Mouse (Mus musculus) heart, postnatal 0 days (tissue): ENCODE measurements around the gene Apln. TPM values are rescaled to one million over a fixed set of nuclear protein-coding genes. Genes with fewer than 3 reads are reported as not detected.

Experiments used
- ATAC-seq: fragments of 200-750 bp; cut with Nextera tagmentation; 2 replicates; pipeline ENCODE4 v1.8.0; 2017; ENCODE audit warnings: low read depth, moderate number of reproducible peaks, moderate library complexity; ENCODE audit not compliant: insufficient read depth
- DNase-seq: peaks from one replicate; pipeline ENCODE4 v3.0.0-alpha.2; 2016; ENCODE audit warnings: low spot score
- H3K27ac ChIP-seq: fragments of 300-500 bp; sonication (generic); 2 replicates; pipeline ENCODE4 v1.5.1; 2014; ENCODE audit warnings: low read depth, mild to moderate bottlenecking
- H3K27me3 ChIP-seq: fragments of 300-500 bp; sonication (generic); 2 replicates; pipeline ENCODE4 v1.6.1; 2014; ENCODE audit warnings: low read length, mixed read lengths; ENCODE audit not compliant: control insufficient read depth, insufficient read depth
- H3K36me3 ChIP-seq: fragments of 300-500 bp; sonication (generic); replicated peaks from 2 replicates; pipeline ENCODE4 v1.6.1; 2014; ENCODE audit warnings: low read length, mixed read lengths; ENCODE audit not compliant: control insufficient read depth, insufficient read depth
- H3K4me1 ChIP-seq: fragments of 300-500 bp; sonication (generic); 2 replicates; pipeline ENCODE4 v1.6.1; 2014; ENCODE audit warnings: antibody characterized with exemption; ENCODE audit not compliant: control insufficient read depth, insufficient read depth
- H3K4me2 ChIP-seq: fragments of 300-500 bp; sonication (generic); 2 replicates; pipeline ENCODE4 v1.6.1; 2014; ENCODE audit warnings: low read depth, mild to moderate bottlenecking, low read length, moderate library complexity
- H3K4me3 ChIP-seq: fragments of 300-500 bp; sonication (generic); 2 replicates; pipeline ENCODE4 v1.5.1; 2014; ENCODE audit warnings: low read depth, low read length
- H3K9ac ChIP-seq: fragments of 300-500 bp; sonication (generic); replicated peaks from 2 replicates; pipeline ENCODE4 v1.6.1; 2014; ENCODE audit warnings: low read depth, low read length, mixed read lengths
- H3K9me3 ChIP-seq: fragments of 300-500 bp; sonication (generic); replicated peaks from 2 replicates; pipeline ENCODE4 v1.6.1; 2016; ENCODE audit warnings: low read length; ENCODE audit not compliant: control insufficient read depth
- CTCF ChIP-seq: IDR thresholded peaks from 2 replicates; pipeline ENCODE4 v1.5.1; 2016; ENCODE audit warnings: antibody characterized with exemption, control low read depth, low read depth
- EP300 ChIP-seq: IDR thresholded peaks from 2 replicates; pipeline ENCODE4 v1.6.1; 2016; ENCODE audit warnings: antibody characterized with exemption, low read depth
- WGBS: fragments of 180-500 bp; shearing (Covaris S2); extraction: QIAGEN DNeasy Blood & Tissue Kit; methylation state at CpG from one replicate; pipeline ENCODE4 v1.1.7; 2014; 5-methylcytosine and 5-hydroxymethylcytosine counted together
- polyA plus RNA-seq: library from polyadenylated mRNA; unstranded; fragments of >200 nt; fragmentation: Nextera tagmentation; extraction: Ambion mirVana; gene quantifications from 2 replicates; pipeline ENCODE4 v1.2.1, GENCODE M21; 2015
- total RNA-seq: library from RNA; depleted of rRNA; stranded (reverse); fragments of >200 nt; gene quantifications from 2 replicates; pipeline ENCODE4 v1.2.3, GENCODE M21; 2014; ENCODE audit warnings: low replicate concordance

Apln gene
- total and polyA plus RNA-seq, 2 experiments from 2014 or later = 7.6 to 18.6 TPM

DNA sequence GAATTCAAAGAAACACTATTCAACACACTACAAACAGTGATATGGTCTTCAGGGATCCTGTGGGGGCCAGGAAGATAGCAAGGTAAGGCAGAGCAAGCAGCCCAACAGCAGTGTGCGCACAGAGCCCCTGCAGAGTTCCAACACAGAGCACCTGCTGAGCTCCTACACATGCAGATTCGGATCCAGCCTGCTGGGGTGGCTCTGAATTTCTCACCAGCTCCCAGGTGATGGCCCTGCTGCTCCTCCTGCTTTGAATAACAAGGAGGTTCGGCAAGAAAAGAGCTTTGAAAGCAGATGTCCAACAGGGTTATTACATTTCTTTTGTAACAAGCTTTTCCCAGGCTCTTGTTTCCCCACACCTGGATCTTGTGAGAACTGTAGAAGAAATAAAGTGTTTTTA lies 37.3 kb upstream of the Apln start:
- H3K9me3 ChIP-seq = no peaks in the 10 kb centered on the region
- H3K4me2 ChIP-seq = no peak overlapping the region
- WGBS = 33% methylated on average over 3 of the region's 3 CpGs

DNA sequence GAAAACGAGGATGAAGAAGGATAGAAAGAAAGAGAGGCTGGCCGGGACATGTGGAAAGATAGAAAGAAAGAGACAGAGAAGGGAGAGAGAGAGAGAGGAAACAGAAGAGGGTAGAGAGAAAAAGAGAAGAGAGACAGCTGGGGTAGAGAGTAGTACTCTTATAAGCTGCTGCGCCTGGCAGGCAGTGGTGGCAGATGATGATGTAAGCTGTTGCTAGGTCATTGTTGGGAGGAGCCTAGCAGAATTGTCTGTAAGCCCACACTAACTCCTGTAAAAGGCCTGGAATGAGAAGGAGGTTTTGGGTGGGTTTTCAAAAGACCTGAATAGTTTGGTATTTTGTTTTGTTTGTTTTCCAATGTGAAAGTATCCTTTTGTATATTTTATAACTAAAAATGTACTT lies 32.2 kb upstream of the Apln start:
- DNase-seq (no peak), ATAC-seq (no peak)
- H3K9me3 ChIP-seq = no peaks in the 10 kb centered on the region
- 68% methylated on average over 3 of the region's 3 CpGs for WGBS
- H3K4me1 ChIP-seq = no peaks in the 10 kb centered on the region
- TF ChIP-seq CTCF (no peak), EP300 (no peak)
- H3K27ac ChIP-seq = no peak overlapping the region
- no peaks in the 10 kb centered on the region for H3K27me3 ChIP-seq
- H3K36me3 ChIP-seq = no peaks in the 10 kb centered on the region
- no peak overlapping the region for H3K4me3 ChIP-seq
- H3K9ac ChIP-seq = no peak overlapping the region
- H3K4me2 ChIP-seq = no peak overlapping the region

More for the DNA sequence above, 37.3 kb upstream of the Apln start:
- H3K9ac ChIP-seq = no peak overlapping the region
- TF ChIP-seq CTCF (no peak), EP300 (no peak)
- H3K4me3 ChIP-seq = no peak overlapping the region
- H3K27me3 ChIP-seq = no peaks in the 10 kb centered on the region
- H3K36me3 ChIP-seq = no peaks in the 10 kb centered on the region
- DNase-seq = no peak
- H3K27ac ChIP-seq = no peak overlapping the region
- no peaks in the 10 kb centered on the region for H3K4me1 ChIP-seq
- no peak for ATAC-seq

DNA sequence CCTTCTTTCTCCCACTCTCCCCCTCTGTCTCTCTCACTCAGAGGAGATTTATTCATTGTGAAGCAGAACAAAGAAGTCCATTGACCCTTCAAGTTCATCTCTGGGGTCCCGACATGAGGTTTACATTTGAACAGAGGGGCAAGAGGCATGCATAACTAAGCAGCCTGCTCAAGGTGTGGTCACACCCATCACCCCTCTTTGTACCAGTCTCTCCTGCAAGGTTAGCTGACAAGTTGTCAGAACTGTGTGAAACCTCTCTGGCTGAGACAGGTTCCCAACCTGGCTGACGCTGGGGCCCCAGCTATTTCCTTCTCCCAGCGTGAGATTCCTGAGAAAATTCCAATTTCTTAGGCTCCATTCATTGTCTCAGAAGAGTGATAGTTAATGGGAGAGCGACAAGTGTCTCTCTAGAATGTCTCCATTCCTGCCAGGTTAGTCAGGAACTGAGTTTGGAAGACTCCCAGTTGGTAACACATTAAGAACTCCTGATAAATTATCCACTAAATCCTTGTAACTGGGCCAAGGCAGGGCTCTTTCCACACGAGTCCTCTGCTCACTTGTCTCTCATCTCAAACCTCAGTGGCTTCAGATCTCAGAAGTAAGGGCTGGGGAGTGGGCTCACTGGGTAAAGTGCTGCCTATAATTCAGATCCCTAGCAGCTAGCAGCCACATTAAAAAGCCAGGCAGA lies 29.7 kb upstream of the Apln start:
- 38% methylated on average over 5 of the region's 5 CpGs for WGBS
- H3K9ac ChIP-seq = no peak overlapping the region
- TF ChIP-seq CTCF (no peak), EP300 (no peak)
- no peaks in the 10 kb centered on the region for H3K9me3 ChIP-seq
- H3K4me1 ChIP-seq = no peaks in the 10 kb centered on the region
- H3K27me3 ChIP-seq = no peaks in the 10 kb centered on the region
- no peak overlapping the region for H3K4me3 ChIP-seq
- H3K27ac ChIP-seq = no peak overlapping the region
- DNase-seq (no peak), ATAC-seq (no peak)
- H3K36me3 ChIP-seq = no peaks in the 10 kb centered on the region
- H3K4me2 ChIP-seq = no peak overlapping the region

DNA sequence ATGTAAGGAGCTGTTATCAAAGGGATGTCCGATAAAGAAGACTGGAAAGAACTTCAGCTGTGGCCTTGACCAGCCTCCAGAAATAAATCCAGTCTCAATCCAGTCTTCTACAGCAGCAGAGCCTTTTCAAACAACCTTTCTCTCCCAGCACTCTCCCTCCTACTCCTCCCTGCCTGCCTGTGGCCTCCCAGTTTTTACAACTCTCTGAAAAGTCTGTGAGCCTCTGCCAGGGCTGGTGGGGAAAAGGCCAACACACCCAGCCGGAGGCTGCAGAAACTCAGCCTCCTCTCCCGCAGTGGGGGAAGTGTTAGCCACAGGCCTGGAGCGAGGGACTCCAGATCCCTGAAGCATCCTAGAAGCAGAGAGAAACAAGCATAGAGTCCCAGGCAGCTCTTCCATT lies 27.8 kb upstream of the Apln start:
- no peak overlapping the region for H3K9ac ChIP-seq
- no peak overlapping the region for H3K4me2 ChIP-seq
- no peak for DNase-seq
- H3K36me3 ChIP-seq = no peaks in the 10 kb centered on the region
- no peaks in the 10 kb centered on the region for H3K27me3 ChIP-seq
- TF ChIP-seq CTCF = no peak
- H3K4me1 ChIP-seq = no peaks in the 10 kb centered on the region
- no peak overlapping the region for H3K27ac ChIP-seq
- WGBS = 67% methylated on average over 4 of the region's 4 CpGs
- no peak overlapping the region for H3K4me3 ChIP-seq
- no peak for ATAC-seq
- H3K9me3 ChIP-seq = no peaks in the 10 kb centered on the region

DNA sequence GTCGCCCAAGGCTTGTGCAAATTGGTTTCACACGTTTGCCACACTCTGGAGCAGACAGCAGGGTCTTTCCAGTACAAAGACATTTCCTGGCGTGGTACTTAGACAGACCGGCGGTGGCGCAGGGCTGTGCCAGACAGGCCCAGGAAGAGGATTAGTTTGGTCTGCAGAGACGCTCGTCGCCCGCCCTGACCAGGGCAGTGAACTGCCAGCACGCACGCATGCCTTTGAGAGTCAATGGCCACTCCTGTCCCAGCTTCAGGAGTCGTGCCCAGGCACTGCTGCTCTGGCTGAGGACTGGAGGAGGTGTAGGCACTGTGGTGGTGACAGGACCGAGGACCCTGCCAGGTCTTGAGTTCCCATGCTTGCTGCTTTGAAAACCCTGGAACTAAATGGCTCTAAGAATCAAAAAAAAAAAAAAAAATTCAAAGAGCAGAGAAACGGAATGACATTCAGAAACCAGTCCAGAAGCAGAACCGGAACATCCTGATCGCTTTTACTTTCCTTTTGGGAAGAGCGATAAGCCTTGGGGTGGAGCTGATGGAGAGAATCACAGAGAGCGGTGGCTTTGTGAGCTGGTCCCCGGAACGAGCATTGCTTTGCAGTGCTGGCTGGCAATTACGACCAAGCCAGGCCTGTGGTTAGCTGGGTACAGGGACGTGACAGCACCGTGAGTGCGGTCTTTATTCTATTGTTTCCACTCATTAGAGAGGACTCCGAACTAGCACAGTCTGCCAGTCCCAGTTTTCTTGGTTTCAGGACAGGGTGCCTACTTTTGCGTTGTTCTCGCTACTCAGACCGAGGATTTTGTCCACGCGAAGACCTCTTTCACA lies 19.7 kb upstream of the Apln start:
- Histone ChIP-seq H3K9ac (peak overlapping the region; percentile 46; the same call in 1 of the 2 replicates), H3K4me1 (no peaks in the 10 kb centered on the region), H3K27ac (peak overlapping the region; percentile 53), H3K4me2 (peak overlapping the region; percentile 63), H3K27me3 (no peaks in the 10 kb centered on the region), H3K36me3 (no peaks in the 10 kb centered on the region), H3K4me3 (peak overlapping the region; percentile 41), H3K9me3 (no peaks in the 10 kb centered on the region)
- peak; percentile 30 for DNase-seq
- peak; percentile 78 for ATAC-seq
- 25% methylated on average over 31 of the region's 31 CpGs for WGBS
- TF ChIP-seq EP300 (no peak), CTCF (peak; percentile 7; the same call in 1 of the 2 replicates)
